Mouse (Mus musculus) embryonic facial prominence, embryonic 12.5 days (tissue): Measurements from ENCODE around the gene Eif4h. TPM values are rescaled to one million over a fixed set of nuclear protein-coding genes. Genes with fewer than 3 reads are reported as not detected.

Experiments used
- ATAC-seq: fragments of 200-750 bp; cut with Nextera tagmentation; 2 replicates; pipeline ENCODE4 v1.8.0; 2017; ENCODE audit not compliant: insufficient number of reproducible peaks, insufficient read depth, low FRiP score, low TSS enrichment
- H3K27ac ChIP-seq: fragments of 300-500 bp; sonication (generic); 2 replicates; pipeline ENCODE4 v1.5.1; 2016; ENCODE audit warnings: mild to moderate bottlenecking
- H3K27me3 ChIP-seq: fragments of 300-500 bp; sonication (generic); 2 replicates; pipeline ENCODE4 v1.6.1; 2016; ENCODE audit warnings: mild to moderate bottlenecking, moderate library complexity
- H3K36me3 ChIP-seq: fragments of 300-500 bp; sonication (generic); 2 replicates; pipeline ENCODE4 v1.6.1; 2016; ENCODE audit warnings: mild to moderate bottlenecking
- H3K4me1 ChIP-seq: fragments of 300-500 bp; sonication (generic); 2 replicates; pipeline ENCODE4 v1.6.1; 2016
- H3K4me2 ChIP-seq: fragments of 300-500 bp; sonication (generic); replicated peaks from 2 replicates; pipeline ENCODE4 v1.6.1; 2016; ENCODE audit warnings: mild to moderate bottlenecking, moderate library complexity
- H3K4me3 ChIP-seq: fragments of 300-500 bp; sonication (generic); 2 replicates; pipeline ENCODE4 v1.5.1; 2016; ENCODE audit warnings: mild to moderate bottlenecking
- H3K9ac ChIP-seq: fragments of 300-500 bp; sonication (generic); 2 replicates; pipeline ENCODE4 v1.6.1; 2016; ENCODE audit warnings: mild to moderate bottlenecking, moderate library complexity
- H3K9me3 ChIP-seq: fragments of 300-500 bp; sonication (generic); 2 replicates; pipeline ENCODE4 v1.6.1; 2016; ENCODE audit warnings: mild to moderate bottlenecking, moderate library complexity
- WGBS: fragments of 180-500 bp; shearing (Covaris S2); methylation state at CpG from one replicate; pipeline ENCODE4 v1.1.7; 2016; 5-methylcytosine and 5-hydroxymethylcytosine counted together
- polyA plus RNA-seq: library from polyadenylated mRNA; unstranded; fragments of >200 nt; fragmentation: Nextera tagmentation; extraction: Ambion mirVana; gene quantifications from 2 replicates; pipeline ENCODE4 v1.2.1, GENCODE M21; 2016

Gene Eif4h
- polyA plus RNA-seq, 1 experiment from 2014 or later = 505 TPM

DNA sequence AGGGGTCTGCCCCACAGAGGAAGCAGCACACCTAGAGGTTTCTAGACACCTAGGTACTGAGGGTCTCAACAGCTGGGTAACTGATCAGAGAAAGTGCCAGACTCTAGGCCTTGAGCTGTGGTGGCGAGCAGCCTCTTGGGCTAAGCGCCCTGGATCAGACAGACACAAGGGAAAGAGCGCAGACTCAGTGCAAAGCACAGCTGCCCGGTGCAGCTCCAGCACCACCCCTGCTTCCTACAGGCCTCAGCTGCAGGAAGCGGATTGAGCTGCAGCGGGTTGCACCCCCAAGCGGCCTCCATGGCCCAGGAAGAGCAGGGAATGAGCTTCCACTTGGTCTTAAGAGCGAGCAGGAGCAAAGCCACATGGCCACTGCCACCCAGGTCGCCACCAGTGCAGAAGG, 18.8 kb downstream of the Eif4h start:
- no peak overlapping the region for H3K27ac ChIP-seq
- no peak overlapping the region for H3K4me2 ChIP-seq
- H3K4me1 ChIP-seq = no peaks in the 10 kb centered on the region
- no peaks in the 10 kb centered on the region for H3K9me3 ChIP-seq
- WGBS = 94% methylated on average over 9 of the region's 9 CpGs
- H3K36me3 ChIP-seq = peaks cover 82% of the 10 kb centered on the region
- no peak for ATAC-seq
- H3K4me3 ChIP-seq = no peak overlapping the region
- no peaks in the 10 kb centered on the region for H3K27me3 ChIP-seq
- H3K9ac ChIP-seq = no peak overlapping the region

DNA sequence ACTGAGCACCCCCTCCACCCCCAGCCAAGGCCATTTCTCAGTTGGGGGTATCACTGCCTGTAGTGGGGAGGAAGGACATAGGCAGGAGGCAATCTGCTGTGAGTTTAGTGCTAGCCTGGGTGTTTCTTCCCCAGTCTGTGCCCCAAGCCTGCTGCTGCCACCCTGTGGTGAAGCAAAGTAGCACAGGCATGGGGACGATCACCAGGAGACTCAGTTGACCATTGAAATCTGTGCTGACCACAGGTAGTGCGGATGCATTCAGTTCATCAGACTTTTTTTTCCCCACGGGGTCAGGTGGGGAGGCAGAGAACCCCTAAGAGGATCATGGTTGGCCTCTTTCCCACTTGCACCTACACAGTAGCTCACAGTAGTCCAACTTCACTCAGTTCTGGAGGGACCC, 22.2 kb downstream of the Eif4h start:
- H3K36me3 ChIP-seq = peaks cover 48% of the 10 kb centered on the region
- WGBS = 67% methylated on average over 3 of the region's 3 CpGs
- H3K9ac ChIP-seq = no peak overlapping the region
- no peak overlapping the region for H3K4me3 ChIP-seq
- no peaks in the 10 kb centered on the region for H3K4me1 ChIP-seq
- no peak for ATAC-seq
- no peak overlapping the region for H3K27ac ChIP-seq
- H3K27me3 ChIP-seq = no peaks in the 10 kb centered on the region
- H3K4me2 ChIP-seq = no peak overlapping the region
- no peaks in the 10 kb centered on the region for H3K9me3 ChIP-seq

DNA sequence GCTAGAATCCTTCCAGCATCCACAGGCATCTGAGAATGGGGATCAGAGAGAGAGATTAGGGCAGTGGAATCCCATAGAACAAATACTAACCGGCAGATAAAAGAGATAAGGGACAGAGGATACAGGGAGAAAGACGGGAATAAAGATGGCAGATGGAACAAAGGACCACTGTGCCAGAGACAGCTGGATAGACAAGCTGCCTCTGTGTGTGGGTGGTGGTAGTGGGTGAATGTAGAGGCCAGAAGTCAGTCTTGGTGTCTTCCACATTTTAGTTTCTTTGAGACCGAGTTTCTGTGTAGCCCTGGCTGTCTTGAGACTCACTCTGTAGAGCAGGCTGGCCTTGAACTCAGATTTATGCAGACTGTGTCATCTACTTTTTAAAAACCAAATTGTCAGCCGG, 23.5 kb downstream of the Eif4h start:
- no peak overlapping the region for H3K4me2 ChIP-seq
- H3K36me3 ChIP-seq = peaks cover 36% of the 10 kb centered on the region
- WGBS = 61% methylated on average over 4 of the region's 4 CpGs
- no peak for ATAC-seq
- H3K4me1 ChIP-seq = no peaks in the 10 kb centered on the region
- H3K27me3 ChIP-seq = no peaks in the 10 kb centered on the region
- no peaks in the 10 kb centered on the region for H3K9me3 ChIP-seq
- no peak overlapping the region for H3K4me3 ChIP-seq
- no peak overlapping the region for H3K9ac ChIP-seq
- no peak overlapping the region for H3K27ac ChIP-seq

DNA sequence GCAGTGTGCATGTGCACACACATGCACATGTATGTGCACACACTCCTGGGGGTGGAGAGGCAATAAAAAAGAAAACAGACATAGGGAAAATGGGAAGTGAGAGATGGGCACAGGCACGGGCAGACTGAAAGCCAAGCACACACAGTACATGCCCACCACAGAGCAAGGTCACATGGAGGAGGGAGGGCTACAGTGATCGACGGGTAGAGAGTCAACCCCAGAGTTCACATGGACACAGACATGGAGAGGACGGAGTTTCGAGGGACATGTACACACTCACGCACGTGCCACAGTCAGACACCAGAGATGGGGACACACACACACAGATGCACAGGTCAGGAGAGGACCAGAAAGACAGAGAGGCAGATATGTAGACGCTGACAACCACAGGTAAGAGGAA, 23.9 kb downstream of the Eif4h start:
- Histone ChIP-seq H3K9ac (no peak overlapping the region), H3K4me1 (no peaks in the 10 kb centered on the region), H3K4me2 (no peak overlapping the region), H3K36me3 (peaks cover 32% of the 10 kb centered on the region), H3K4me3 (no peak overlapping the region), H3K27ac (no peak overlapping the region), H3K9me3 (no peaks in the 10 kb centered on the region), H3K27me3 (no peaks in the 10 kb centered on the region)
- ATAC-seq = no peak
- WGBS = 83% methylated on average over 8 of the region's 8 CpGs

DNA sequence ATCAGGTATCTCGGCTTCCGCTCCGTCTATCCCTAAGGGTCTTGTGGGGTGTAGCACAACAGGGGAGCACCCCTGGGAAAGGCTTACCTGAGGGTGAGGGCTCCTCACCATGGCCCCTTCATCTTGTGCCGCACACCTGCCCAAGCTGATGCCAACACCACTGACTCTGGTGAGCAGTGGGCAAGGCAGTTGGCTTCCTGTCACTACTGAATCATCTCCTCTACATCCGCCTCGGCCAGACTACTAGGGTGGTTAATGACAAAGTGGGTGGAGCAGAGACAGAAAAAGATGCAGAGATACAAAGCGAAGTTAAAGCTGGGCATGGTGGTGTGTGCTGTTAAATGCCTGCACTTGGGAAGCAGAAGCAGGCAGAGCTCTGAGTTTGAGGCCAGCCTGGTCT, 24.5 kb downstream of the Eif4h start, which contains the start of gene Lat2:
Lat2 (minus strand) TSS at position 224 of the 400 bp plus-strand sequence.
- Histone ChIP-seq H3K9me3 (no peaks in the 10 kb centered on the region), H3K9ac (no peak within 1 kb of the TSS), H3K36me3 (peaks cover 26% of the 10 kb centered on the region), H3K4me2 (no peak within 1 kb of the TSS), H3K27ac (no peak within 1 kb of the TSS), H3K27me3 (no peaks in the 10 kb centered on the region), H3K4me3 (no peak within 1 kb of the TSS), H3K4me1 (no peaks in the 10 kb centered on the region)
- ATAC-seq = no peak
- WGBS = 86% methylated on average over 7 of the region's 7 CpGs

DNA sequence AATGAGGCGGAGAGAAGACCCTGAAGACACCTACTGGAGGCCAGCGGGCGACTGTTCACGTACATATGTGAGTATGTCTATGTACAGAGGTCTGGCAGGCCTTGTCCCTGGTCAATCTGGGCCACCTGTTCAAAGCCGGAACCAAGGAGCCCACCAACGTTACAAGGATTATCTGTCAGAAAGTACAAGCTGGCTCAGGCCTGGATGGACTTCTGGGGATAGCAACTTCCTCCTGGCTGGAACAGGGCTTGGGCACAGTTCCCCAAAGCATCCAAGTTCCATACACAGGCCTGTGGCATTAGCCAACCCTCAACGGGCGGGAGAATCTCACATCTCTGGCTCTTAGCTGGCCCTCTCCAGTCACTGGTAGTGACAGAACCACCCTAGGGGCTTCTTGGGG, 25.0 kb downstream of the Eif4h start:
- Histone ChIP-seq H3K4me1 (no peaks in the 10 kb centered on the region), H3K9ac (no peak overlapping the region), H3K27ac (no peak overlapping the region), H3K27me3 (no peaks in the 10 kb centered on the region), H3K36me3 (peaks cover 21% of the 10 kb centered on the region), H3K4me3 (no peak overlapping the region), H3K4me2 (no peak overlapping the region), H3K9me3 (no peaks in the 10 kb centered on the region)
- WGBS = 92% methylated on average over 8 of the region's 8 CpGs
- ATAC-seq = no peak

DNA sequence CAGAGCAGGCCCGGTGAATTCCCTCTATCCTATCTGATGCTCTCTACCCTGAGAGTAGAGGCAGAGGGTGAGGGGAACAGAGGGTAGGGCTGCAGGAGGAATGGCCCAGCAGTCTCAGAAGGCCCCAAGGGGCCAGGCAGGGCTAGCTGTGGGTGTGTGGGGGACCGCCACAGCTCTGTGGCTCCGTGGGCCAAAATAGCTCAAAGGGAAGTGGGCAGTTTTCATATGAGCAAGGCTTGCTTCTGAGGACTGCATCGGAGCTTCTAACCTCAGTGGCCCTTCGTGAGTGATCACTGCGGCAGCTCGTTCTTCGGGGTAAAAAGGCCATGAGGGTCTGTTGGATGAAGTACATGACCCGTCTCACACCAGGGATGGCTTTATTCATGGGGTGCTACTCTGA, 25.6 kb downstream of the Eif4h start:
- no peak for ATAC-seq
- Histone ChIP-seq H3K9ac (no peak overlapping the region), H3K4me1 (no peaks in the 10 kb centered on the region), H3K27ac (no peak overlapping the region), H3K9me3 (no peaks in the 10 kb centered on the region), H3K36me3 (peaks cover 15% of the 10 kb centered on the region), H3K4me3 (no peak overlapping the region), H3K27me3 (no peaks in the 10 kb centered on the region), H3K4me2 (no peak overlapping the region)
- 83% methylated on average over 9 of the region's 9 CpGs for WGBS

DNA sequence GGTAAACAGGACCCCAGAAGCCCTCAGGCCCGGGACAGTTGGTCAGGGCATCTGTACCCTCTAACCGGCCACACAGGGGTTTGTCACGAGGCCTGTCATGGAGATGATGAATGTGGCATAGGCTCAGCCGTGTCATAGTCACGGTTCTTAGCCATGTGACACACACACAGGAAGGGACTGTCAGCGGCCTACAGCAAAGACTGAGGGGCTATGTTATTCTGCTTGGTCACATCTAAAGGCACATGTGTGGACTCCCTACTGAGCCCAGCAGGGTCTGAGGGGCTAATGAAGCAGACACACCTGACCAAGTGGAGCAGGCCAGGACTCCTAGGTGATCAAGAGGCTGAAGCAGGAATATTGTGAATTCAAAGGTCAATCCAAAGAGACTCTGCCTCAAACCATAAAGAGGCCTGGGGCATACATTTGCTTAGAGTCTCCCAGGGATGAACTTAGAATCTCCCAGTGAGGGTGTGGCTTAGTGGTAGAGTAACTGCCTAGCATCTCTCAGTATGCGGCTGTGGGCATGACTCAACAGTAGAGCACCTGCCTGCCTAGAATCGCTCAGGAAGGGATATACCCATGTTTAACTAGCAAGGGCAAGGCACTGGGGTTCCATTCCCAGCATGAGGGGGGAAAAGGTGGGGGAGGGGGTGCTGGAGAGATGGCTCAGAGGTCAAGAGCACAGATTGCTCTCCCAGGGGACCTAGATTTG, 27.3 kb downstream of the Eif4h start:
- Histone ChIP-seq H3K9ac (no peak overlapping the region), H3K4me3 (no peak overlapping the region), H3K27ac (no peak overlapping the region), H3K27me3 (no peaks in the 10 kb centered on the region), H3K36me3 (peaks cover 3% of the 10 kb centered on the region; the same call in 1 of the 2 replicates), H3K9me3 (no peaks in the 10 kb centered on the region), H3K4me1 (no peaks in the 10 kb centered on the region), H3K4me2 (no peak overlapping the region)
- ATAC-seq = no peak
- WGBS = 67% methylated on average over 8 of the region's 8 CpGs

DNA sequence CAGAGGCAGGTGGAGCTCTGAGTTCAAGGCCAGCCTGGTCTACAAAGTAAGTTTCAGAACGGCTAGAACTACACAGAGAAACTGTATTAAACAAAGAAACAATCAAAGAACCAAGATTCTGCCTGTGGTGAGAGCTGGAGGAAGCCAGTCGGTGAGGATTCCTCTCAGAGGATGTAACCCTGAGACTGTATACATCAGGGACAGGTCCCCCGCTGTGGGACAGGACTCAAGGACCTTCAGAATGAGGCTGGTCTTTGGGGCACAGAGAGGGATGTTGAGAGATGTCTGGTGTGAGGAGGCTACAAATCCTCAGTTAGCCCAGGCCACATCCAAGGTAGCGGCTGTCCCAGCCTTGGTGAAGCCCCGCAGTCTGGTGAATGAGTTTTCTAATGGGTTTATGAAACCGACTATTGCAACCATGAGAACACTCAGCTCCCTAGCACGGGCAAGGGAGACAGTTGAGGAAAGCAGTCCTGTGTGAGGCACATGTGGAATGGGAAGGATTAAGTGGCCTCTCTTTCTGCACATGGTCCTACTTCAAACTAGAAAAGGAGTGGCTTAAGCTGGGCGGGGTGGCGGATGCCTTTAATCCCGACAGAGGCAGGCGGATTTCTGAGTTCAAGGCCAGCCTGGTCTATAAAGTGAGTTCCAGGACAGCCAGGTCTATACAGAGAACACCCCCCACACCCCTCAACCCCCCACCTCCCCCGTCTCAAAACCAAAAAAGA, 29.2 kb downstream of the Eif4h start:
- no peak overlapping the region for H3K4me2 ChIP-seq
- H3K9me3 ChIP-seq = no peaks in the 10 kb centered on the region
- no peaks in the 10 kb centered on the region for H3K4me1 ChIP-seq
- H3K27ac ChIP-seq = no peak overlapping the region
- H3K27me3 ChIP-seq = no peaks in the 10 kb centered on the region
- no peak for ATAC-seq
- H3K9ac ChIP-seq = no peak overlapping the region
- no peaks in the 10 kb centered on the region for H3K36me3 ChIP-seq
- no peak overlapping the region for H3K4me3 ChIP-seq
- 89% methylated on average over 12 of the region's 12 CpGs for WGBS

DNA sequence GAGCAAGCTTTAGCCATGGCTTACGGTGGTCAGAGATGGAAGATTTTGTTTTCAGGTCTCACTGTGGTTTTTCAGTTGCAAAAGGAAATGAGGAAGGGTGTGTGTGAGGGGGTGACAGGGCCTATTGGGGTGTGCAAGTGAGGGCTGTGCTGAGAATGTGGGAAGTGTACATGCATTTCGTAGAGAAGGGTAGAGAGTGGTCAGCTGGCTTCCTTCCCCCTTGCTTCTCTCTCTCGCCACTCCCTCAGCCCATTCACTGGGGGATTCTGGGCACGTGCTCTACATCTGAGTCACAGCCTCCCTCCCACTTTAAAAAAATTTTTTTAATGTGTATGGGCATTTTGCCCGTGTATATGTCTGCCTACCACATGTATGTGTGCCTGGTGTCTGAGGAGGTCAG, 32.2 kb downstream of the Eif4h start:
- 69% methylated on average over 5 of the region's 5 CpGs for WGBS

DNA sequence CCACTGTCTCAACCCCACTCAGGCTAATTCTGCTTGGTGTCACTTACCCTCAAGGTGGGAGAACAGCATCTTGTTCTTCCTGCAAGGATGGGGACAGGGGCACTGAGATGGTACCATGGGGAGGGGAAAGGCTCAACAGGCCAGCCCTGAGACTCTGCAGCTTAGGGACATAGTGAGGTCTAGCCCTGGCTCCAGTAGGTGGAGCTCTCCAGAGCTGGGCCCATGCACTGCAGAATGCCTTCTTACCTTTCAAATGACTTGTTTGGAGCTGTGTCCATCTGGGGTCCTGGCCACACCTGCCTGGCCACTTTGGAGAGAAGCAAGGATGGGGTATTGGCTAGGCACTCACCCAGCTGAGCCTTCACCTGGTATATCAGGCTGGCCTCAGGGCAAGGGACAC, 33.0 kb downstream of the Eif4h start:
- Histone ChIP-seq H3K27me3 (no peaks in the 10 kb centered on the region), H3K9me3 (no peaks in the 10 kb centered on the region), H3K4me3 (no peak overlapping the region), H3K9ac (no peak overlapping the region), H3K27ac (no peak overlapping the region), H3K4me2 (no peak overlapping the region), H3K36me3 (no peaks in the 10 kb centered on the region), H3K4me1 (no peaks in the 10 kb centered on the region)
- ATAC-seq = no peak

More for the DNA sequence above, 32.2 kb downstream of the Eif4h start:
- no peak overlapping the region for H3K4me3 ChIP-seq
- H3K9ac ChIP-seq = no peak overlapping the region
- H3K36me3 ChIP-seq = no peaks in the 10 kb centered on the region
- H3K9me3 ChIP-seq = no peaks in the 10 kb centered on the region
- H3K4me2 ChIP-seq = no peak overlapping the region
- H3K27me3 ChIP-seq = no peaks in the 10 kb centered on the region
- ATAC-seq = no peak
- H3K4me1 ChIP-seq = no peaks in the 10 kb centered on the region
- H3K27ac ChIP-seq = no peak overlapping the region

DNA sequence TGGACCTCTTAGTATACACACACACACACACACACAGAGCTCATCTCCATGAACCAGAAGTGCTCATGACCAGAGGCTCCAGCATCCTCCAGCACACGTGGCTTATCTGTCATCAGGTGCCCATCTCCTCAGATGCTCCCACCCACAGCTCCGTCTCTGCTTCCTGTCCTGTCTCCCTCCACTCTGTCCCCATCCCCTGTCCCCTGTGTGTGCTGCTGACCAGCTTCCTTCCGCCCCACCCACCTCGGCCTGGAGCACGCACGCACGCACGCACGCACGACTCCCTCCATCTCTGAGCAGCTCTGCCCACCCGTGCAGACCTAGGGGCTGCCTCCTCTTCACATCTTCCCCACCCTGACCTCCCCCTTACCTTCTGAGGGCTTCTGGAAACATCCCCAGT, 34.9 kb downstream of the Eif4h start:
- H3K36me3 ChIP-seq = peaks cover under 1% of the 10 kb centered on the region; the same call in 1 of the 2 replicates
- ATAC-seq = no peak
- H3K4me2 ChIP-seq = no peak overlapping the region
- no peaks in the 10 kb centered on the region for H3K27me3 ChIP-seq
- H3K27ac ChIP-seq = no peak overlapping the region
- H3K4me3 ChIP-seq = no peak overlapping the region
- 83% methylated on average over 11 of the region's 11 CpGs for WGBS
- H3K9ac ChIP-seq = no peak overlapping the region
- H3K4me1 ChIP-seq = no peaks in the 10 kb centered on the region
- no peaks in the 10 kb centered on the region for H3K9me3 ChIP-seq
